Mouse (Mus musculus): ENCODE measurements around the gene B3gntl1.

DNA sequence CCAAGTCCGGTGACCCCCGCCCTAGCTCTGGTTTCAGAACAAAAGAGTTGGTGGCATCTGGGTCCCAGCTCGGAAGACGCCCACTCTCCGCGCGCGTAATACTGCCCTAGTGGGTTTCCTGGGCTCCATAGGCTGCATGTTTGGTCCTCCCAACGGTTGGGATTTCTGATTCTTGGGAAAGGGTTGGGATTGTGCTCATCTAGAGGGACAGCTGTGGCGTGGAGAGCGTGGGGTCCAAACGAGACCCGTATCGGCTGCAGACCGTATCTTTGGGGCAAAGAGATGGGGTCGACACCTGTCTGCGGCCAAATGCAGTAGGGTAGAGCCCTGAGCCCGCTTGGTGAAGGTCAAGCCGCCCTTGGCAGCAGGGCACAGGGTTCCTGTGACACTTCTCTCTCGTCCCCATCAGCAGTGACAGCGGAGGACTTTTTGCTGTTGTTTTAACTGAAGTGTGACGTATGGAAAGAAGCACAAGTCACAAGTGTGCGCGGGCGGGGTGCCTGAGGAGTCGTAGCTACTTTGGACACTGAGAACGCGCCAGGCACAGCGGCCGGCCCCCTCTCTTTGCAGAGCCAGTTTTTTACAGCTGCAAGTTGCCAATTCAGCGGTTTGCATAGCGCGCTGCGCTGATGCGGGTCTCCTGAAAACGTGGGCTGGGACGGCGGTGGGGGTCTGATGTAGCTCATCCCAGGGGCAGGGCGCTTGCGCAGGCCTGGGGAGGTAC is 30.1 kb upstream of the B3gntl1 start:
- TF ChIP-seq POLR2A (IDR thresholded peaks at IDR 0.05; ENCODE audit: control insufficient read depth, low read depth, low read length), result no peak
- no peak for TF ChIP-seq CTCF (IDR thresholded peaks at IDR 0.05; ENCODE audit: control insufficient read depth, insufficient read depth, insufficient replicate concordance, low read depth, low read length)
